Comparison of ENCODE assay signal across 19 mouse cellular contexts in genomic region chr8:109424004-109424403, GRCm38 (mm10).
DNase-seq lines count a peak whose midpoint lies in the region; ATAC-seq and TF ChIP-seq lines count a peak whose summit lies in the region.
"Had no signal": no experiment of that assay in that cellular context is flagged by ENCODE, and none has a peak within 500 bp of the region (broad histone marks: within the 10 kb centered on the region; RNA-seq: fewer than 3 reads in every experiment).

No protein-coding gene starts in this region.

- peak; percentile 69 for TF ChIP-seq EP300 in lung, postnatal 0 days (IDR thresholded peaks at IDR 0.05)

- no peak overlapping the region for H3K27ac ChIP-seq in lung, postnatal 0 days (ENCODE audit: low read length)
- H3K27ac ChIP-seq in limb, embryonic 10.5 days: no peak overlapping the region

- no peaks in the 10 kb centered on the region for H3K9me3 ChIP-seq in lung, postnatal 0 days (ENCODE audit: low read length)
- H3K9me3 ChIP-seq in limb, embryonic 10.5 days (replicated peaks): no peaks in the 10 kb centered on the region

- H3K27me3 ChIP-seq in lung, postnatal 0 days (replicated peaks; ENCODE audit: insufficient read depth, low read length): no peaks in the 10 kb centered on the region
- no peaks in the 10 kb centered on the region for H3K27me3 ChIP-seq in limb, embryonic 10.5 days (ENCODE audit: low read depth, poor library complexity, severe bottlenecking)
- H3K27me3 ChIP-seq: CH12.LX had no signal

- peak; percentile 55 for ATAC-seq in lung, postnatal 0 days
- no peak for ATAC-seq in erythroblast, adult 5-6 weeks (replicated peaks; ENCODE audit: low FRiP score, poor library complexity, severe bottlenecking)
- ATAC-seq: activated CD4-positive, CD25-positive, alpha-beta regulatory T cell, adult 4 months; CD4-positive, CD25-positive, alpha-beta regulatory T cell, adult 4 months; Patski had no signal

- no peak overlapping the region for H3K4me2 ChIP-seq in lung, postnatal 0 days (replicated peaks; ENCODE audit: low read depth, low read length)

- H3K4me3 ChIP-seq in lung, postnatal 0 days (ENCODE audit: low read depth, low read length): no peak overlapping the region
- H3K4me3 ChIP-seq in limb, embryonic 10.5 days: no peak overlapping the region

- DNase-seq in lung, postnatal 0 days (ENCODE audit: low spot score): peak; percentile 24
- DNase-seq in lung, postnatal 36 days: no peak
- peak; percentile 15 for DNase-seq in limb, embryonic 10.5 days (ENCODE audit: low spot score)
- DNase-seq: adrenal gland, adult 2 months; adrenal gland, adult 8-10 months; adrenal gland, postnatal 10 days; adrenal gland, postnatal 14 days; adrenal gland, postnatal 25 days; adrenal gland, postnatal 36 days; B cell, adult 2 months; cerebellum, adult 11 months; cerebellum, adult 11-12 months; cerebellum, adult 18-20 months had no signal

- H3K36me3 ChIP-seq in lung, postnatal 0 days (ENCODE audit: insufficient read depth, low read length): no peaks in the 10 kb centered on the region
- no peaks in the 10 kb centered on the region for H3K36me3 ChIP-seq in limb, embryonic 10.5 days
- H3K36me3 ChIP-seq: G1E had no signal

- TF ChIP-seq CTCF in lung, postnatal 0 days (IDR thresholded peaks at IDR 0.05): no peak

- WGBS in lung, postnatal 0 days: 35% methylated on average over 5 of the region's 5 CpGs
- WGBS in limb, embryonic 10.5 days: 76% methylated on average over 5 of the region's 5 CpGs

- no peaks in the 10 kb centered on the region for H3K4me1 ChIP-seq in lung, postnatal 0 days (ENCODE audit: insufficient read depth, low read depth, low read length)
- no peaks in the 10 kb centered on the region; the same call in 1 of the 2 replicates for H3K4me1 ChIP-seq in limb, embryonic 10.5 days

- no peak overlapping the region for H3K9ac ChIP-seq in lung, postnatal 0 days (replicated peaks; ENCODE audit: low read depth)
